Mouse (Mus musculus) cerebellum, adult 2 months (tissue): ENCODE measurements around the gene Gm49318.

ENCODE experiments used
- CTCF ChIP-seq: fragments of 200-500 bp; IDR thresholded peaks from 2 replicates; pipeline ENCODE4 v1.5.1; 2011; ENCODE audit warnings: low read depth, mild to moderate bottlenecking, control low read depth, low read length, moderate library complexity, borderline replicate concordance; ENCODE audit not compliant: insufficient read depth
- POLR2A ChIP-seq: fragments of 200-500 bp; IDR thresholded peaks from 2 replicates; pipeline ENCODE4 v1.6.1; 2011; ENCODE audit warnings: low read length, control low read depth, borderline replicate concordance; ENCODE audit not compliant: insufficient read depth

DNA sequence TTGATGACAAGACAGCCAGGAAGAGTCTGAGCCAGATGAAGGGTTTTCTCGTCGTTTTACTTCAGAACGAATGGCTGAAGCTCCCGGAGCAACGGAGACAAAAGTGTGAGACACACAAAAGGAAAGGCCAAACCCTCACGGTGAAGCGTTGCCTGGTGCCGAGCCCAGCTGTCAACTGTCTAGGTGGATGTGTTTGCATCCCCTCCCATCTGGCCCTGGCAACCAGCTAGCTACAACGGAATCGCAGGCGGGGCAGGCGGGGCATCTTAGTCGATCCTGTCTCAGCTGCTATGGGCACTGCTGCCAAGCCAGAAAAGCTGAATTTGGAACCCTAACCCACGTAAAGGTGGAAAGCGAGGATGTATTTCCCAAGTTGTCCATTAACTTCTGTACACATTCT is 45.0 kb upstream of the Gm49318 start:
- no peak for TF ChIP-seq CTCF
- TF ChIP-seq POLR2A = no peak
